Mouse (Mus musculus) embryonic facial prominence, embryonic 14.5 days (tissue): ENCODE measurements at regions not wholly inside any gene's neighbourhood (a gene's known extent, or its start where the extent isn't known, plus 50 kb on each side); places are given as distances from the start of the nearest gene placed in this dataset.

ENCODE experiments used
- ATAC-seq: fragments of 200-750 bp; cut with Nextera tagmentation; 2 replicates; pipeline ENCODE4 v1.8.0; 2017; ENCODE audit warnings: low read depth, moderate number of reproducible peaks, moderate TSS enrichment
- DNase-seq: peaks from one replicate; pipeline ENCODE4 v3.0.0-alpha.2; 2015; ENCODE audit warnings: low spot score
- H3K27ac ChIP-seq: fragments of 300-500 bp; sonication (generic); replicated peaks from 2 replicates; pipeline ENCODE4 v1.5.1; 2014; ENCODE audit warnings: low read depth, mild to moderate bottlenecking, low read length, moderate library complexity
- H3K27me3 ChIP-seq: fragments of 300-500 bp; sonication (generic); replicated peaks from 2 replicates; pipeline ENCODE4 v1.6.1; 2014; ENCODE audit warnings: low read length; ENCODE audit not compliant: control insufficient read depth, insufficient read depth
- H3K36me3 ChIP-seq: fragments of 300-500 bp; sonication (generic); 2 replicates; pipeline ENCODE4 v1.6.1; 2014; ENCODE audit warnings: low read length, mixed read lengths; ENCODE audit not compliant: control insufficient read depth, insufficient read depth
- H3K4me1 ChIP-seq: fragments of 300-500 bp; sonication (generic); 2 replicates; pipeline ENCODE4 v1.6.1; 2014; ENCODE audit warnings: antibody characterized with exemption, low read length; ENCODE audit not compliant: control insufficient read depth, insufficient read depth
- H3K4me2 ChIP-seq: fragments of 300-500 bp; sonication (generic); 2 replicates; pipeline ENCODE4 v1.6.1; 2014; ENCODE audit warnings: low read depth, mild to moderate bottlenecking, low read length, moderate library complexity, mixed read lengths
- H3K4me3 ChIP-seq: fragments of 300-500 bp; sonication (generic); 2 replicates; pipeline ENCODE4 v1.5.1; 2014; ENCODE audit warnings: low read depth, mild to moderate bottlenecking, low read length
- H3K9ac ChIP-seq: fragments of 300-500 bp; sonication (generic); 2 replicates; pipeline ENCODE4 v1.6.1; 2014; ENCODE audit warnings: low read depth, mild to moderate bottlenecking, low read length, moderate library complexity, mixed read lengths
- H3K9me3 ChIP-seq: fragments of 300-500 bp; sonication (generic); 2 replicates; pipeline ENCODE4 v1.6.1; 2016; ENCODE audit warnings: low read length; ENCODE audit not compliant: control insufficient read depth
- WGBS: fragments of 180-500 bp; shearing (Covaris S2); extraction: QIAGEN DNeasy Blood & Tissue Kit; methylation state at CpG from one replicate; pipeline ENCODE4 v1.1.7; 2014; 5-methylcytosine and 5-hydroxymethylcytosine counted together

DNA sequence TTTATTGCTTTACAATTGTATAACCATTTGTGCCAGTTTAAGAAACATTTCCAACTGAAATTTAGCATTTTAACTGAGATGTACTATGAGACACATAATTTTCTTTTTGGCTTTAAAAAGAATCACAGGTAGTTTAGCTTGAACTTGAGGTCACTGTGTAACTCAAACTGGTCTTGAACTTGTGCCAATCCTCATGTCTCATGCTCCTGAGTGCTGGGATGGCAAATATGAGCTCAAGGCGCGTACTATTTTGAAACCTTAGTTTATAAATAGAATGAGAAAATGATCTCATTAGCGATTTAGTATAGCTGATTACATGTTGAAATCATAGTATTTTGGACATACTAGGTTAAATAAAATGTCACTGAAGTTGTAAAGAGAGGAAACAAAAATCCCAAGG, 199.1 kb upstream of the Prkd1 start:
- no peak overlapping the region for H3K9ac ChIP-seq
- H3K9me3 ChIP-seq = no peaks in the 10 kb centered on the region
- no peak overlapping the region for H3K27ac ChIP-seq
- H3K27me3 ChIP-seq = no peaks in the 10 kb centered on the region
- no peaks in the 10 kb centered on the region for H3K36me3 ChIP-seq
- H3K4me1 ChIP-seq = no peaks in the 10 kb centered on the region
- ATAC-seq = no peak
- no peak overlapping the region for H3K4me2 ChIP-seq
- WGBS = 68% methylated on average over 3 of the region's 3 CpGs
- no peak overlapping the region for H3K4me3 ChIP-seq
- no peak for DNase-seq

GRCm38 (mm10) chr12:50842744-50843143, 193.8 kb upstream of the Prkd1 start:
- H3K4me2 ChIP-seq = no peak overlapping the region
- WGBS = 80% methylated on average over 6 of the region's 6 CpGs
- ATAC-seq = 0 out of 2 replicates have a peak, but pooled peaks have one; percentile 37
- no peaks in the 10 kb centered on the region for H3K9me3 ChIP-seq
- H3K4me1 ChIP-seq = no peaks in the 10 kb centered on the region
- H3K36me3 ChIP-seq = no peaks in the 10 kb centered on the region
- DNase-seq = peak; percentile 16
- no peaks in the 10 kb centered on the region for H3K27me3 ChIP-seq
- no peak overlapping the region for H3K4me3 ChIP-seq
- no peak overlapping the region for H3K9ac ChIP-seq
- no peak overlapping the region for H3K27ac ChIP-seq

DNA sequence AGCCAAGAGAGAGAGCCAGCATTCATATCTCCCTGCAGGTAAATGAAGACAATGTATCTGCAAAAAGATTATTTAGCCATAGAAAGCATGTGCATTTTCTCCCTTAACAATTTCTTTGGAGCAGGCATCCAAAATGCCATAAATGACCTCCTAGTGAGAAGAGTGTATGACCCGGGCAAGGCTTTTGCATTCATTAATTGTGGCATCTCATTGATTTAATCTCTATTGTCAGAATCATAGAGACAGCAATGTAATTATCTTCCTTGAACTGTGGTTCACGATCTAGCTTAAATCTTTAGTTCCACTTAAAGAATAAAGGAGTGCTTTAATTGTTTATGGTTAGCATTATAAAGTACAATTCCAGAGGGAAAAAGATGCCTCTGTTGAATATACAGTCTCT, 190.5 kb upstream of the Prkd1 start:
- no peaks in the 10 kb centered on the region for H3K9me3 ChIP-seq
- WGBS = 61% methylated on average over 2 of the region's 2 CpGs
- no peaks in the 10 kb centered on the region for H3K36me3 ChIP-seq
- H3K4me1 ChIP-seq = no peaks in the 10 kb centered on the region
- no peak overlapping the region for H3K27ac ChIP-seq
- no peaks in the 10 kb centered on the region for H3K27me3 ChIP-seq
- no peak for ATAC-seq
- H3K4me2 ChIP-seq = no peak overlapping the region
- no peak overlapping the region for H3K9ac ChIP-seq
- no peak for DNase-seq
- H3K4me3 ChIP-seq = no peak overlapping the region

DNA sequence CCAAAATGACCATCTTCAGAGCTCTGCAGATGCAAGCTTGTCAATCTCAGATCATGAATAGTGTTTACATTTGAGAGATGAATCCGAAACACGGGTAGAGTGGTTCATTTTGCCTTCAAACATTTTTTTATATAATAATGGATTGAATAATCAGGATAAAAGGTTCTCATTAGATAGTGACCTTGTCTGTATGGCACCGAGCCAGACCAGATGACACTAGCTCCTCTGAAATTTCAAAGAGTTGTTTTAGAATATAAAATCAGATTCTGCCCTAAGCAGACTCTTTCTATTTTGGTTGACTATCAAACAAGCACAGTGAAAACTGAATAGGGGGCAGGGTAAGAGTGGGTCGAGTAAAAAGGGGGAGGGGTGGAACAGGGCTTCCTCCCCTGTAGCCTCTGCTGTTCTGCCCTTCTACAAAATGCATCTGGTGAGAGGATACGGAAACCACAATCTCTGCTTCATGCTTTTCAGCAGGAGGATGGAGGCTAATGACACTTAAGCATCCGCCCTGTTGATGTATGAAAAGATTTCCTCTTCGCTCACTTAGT, 159.9 kb upstream of the Prkd1 start:
- no peak for DNase-seq
- H3K9me3 ChIP-seq = no peaks in the 10 kb centered on the region
- no peak overlapping the region for H3K4me3 ChIP-seq
- H3K27me3 ChIP-seq = no peaks in the 10 kb centered on the region
- no peaks in the 10 kb centered on the region for H3K4me1 ChIP-seq
- no peak for ATAC-seq
- H3K9ac ChIP-seq = no peak overlapping the region
- 65% methylated on average over 7 of the region's 7 CpGs for WGBS
- no peaks in the 10 kb centered on the region for H3K36me3 ChIP-seq
- H3K27ac ChIP-seq = no peak overlapping the region
- no peak overlapping the region for H3K4me2 ChIP-seq

DNA sequence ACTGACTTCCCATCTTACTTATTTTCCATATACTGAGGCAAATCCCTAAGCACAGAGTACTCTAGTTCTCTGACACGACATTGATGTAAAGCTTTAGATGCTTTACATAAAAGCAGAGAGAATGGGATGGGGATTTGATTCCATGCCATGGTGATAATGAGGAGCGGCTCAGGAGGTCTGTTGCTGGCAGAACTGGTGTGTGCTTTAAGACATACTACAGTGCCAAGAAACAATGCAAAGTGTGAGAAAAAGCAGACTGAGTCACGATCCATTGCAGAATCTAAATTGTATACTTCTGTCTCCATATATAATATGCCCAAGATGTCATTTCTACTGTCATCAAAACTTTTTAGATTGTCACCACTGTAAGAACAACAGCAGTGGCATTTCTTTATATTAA, 155.5 kb upstream of the Prkd1 start:
- H3K4me3 ChIP-seq = no peak overlapping the region
- WGBS = 60% methylated on average over 3 of the region's 3 CpGs
- no peak overlapping the region for H3K4me2 ChIP-seq
- H3K9ac ChIP-seq = no peak overlapping the region
- no peaks in the 10 kb centered on the region for H3K9me3 ChIP-seq
- H3K27ac ChIP-seq = no peak overlapping the region
- H3K4me1 ChIP-seq = no peaks in the 10 kb centered on the region
- ATAC-seq = no peak
- no peaks in the 10 kb centered on the region for H3K36me3 ChIP-seq
- H3K27me3 ChIP-seq = no peaks in the 10 kb centered on the region
- peak; percentile 3 for DNase-seq

GRCm38 (mm10) chr12:50765156-50765940, 116.5 kb upstream of the Prkd1 start:
- H3K27me3 ChIP-seq = no peaks in the 10 kb centered on the region
- DNase-seq (peak; percentile 73), ATAC-seq (peak; percentile 57)

DNA sequence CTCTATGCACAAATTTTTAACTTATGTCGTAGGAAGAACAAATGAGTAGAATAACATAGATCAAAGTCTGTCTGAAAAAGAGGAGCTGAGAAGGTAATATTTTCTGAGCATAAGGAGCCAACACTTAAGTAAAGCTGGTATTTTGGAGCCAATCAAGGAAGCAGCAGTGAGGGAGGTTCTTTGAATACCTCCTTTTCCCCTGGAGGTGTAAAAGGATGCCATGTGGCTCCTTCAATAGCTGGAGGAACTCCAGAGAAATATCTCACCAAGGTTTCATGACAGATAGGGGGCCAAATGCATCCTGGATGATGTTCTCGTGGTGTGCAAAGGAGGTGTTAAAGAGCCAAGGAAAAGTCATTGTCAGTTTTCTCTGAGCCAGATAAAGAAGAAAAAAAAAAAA, 115.6 kb upstream of the Prkd1 start:
- Histone ChIP-seq H3K9me3 (no peaks in the 10 kb centered on the region), H3K4me1 (peaks cover 5% of the 10 kb centered on the region; the same call in 1 of the 2 replicates), H3K36me3 (no peaks in the 10 kb centered on the region), H3K4me2 (no peak overlapping the region), H3K9ac (no peak overlapping the region), H3K27ac (no peak overlapping the region), H3K27me3 (no peaks in the 10 kb centered on the region), H3K4me3 (no peak overlapping the region)
- DNase-seq (no peak), ATAC-seq (no peak)
- 48% methylated on average over 2 of the region's 2 CpGs for WGBS

More at GRCm38 (mm10) chr12:50765156-50765940, 116.5 kb upstream of the Prkd1 start:
- no peak overlapping the region for H3K4me2 ChIP-seq
- no peak overlapping the region for H3K4me3 ChIP-seq
- H3K27ac ChIP-seq = peak overlapping the region; percentile 58
- peaks cover 5% of the 10 kb centered on the region; the same call in 1 of the 2 replicates for H3K4me1 ChIP-seq
- 31% methylated on average over 8 of the region's 8 CpGs for WGBS
- H3K9ac ChIP-seq = no peak overlapping the region
- H3K36me3 ChIP-seq = no peaks in the 10 kb centered on the region
- H3K9me3 ChIP-seq = no peaks in the 10 kb centered on the region

DNA sequence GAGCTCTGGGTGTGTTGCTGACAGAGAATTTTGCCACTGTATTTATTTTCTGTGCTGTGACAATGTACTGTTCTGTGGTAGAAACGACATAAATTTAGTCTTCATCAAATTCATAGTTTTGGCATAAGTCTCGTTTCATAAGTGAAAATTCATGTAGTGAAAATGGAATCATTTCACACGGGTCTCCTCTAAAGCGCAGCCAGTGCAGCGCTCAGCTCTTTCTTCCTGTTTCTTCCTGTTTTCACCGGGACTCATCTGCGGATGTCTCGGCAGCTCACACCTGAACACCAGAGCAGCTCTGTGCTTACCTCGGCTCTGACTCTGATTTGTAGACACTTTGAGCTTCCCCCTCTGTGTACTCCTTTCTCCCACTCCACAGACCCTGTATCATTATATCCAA, 85.2 kb upstream of the Prkd1 start:
- no peak for DNase-seq

GRCm38 (mm10) chr12:50712615-50713014, 63.7 kb upstream of the Prkd1 start:
- Histone ChIP-seq H3K36me3 (no peaks in the 10 kb centered on the region), H3K27me3 (no peaks in the 10 kb centered on the region), H3K27ac (no peak overlapping the region), H3K4me1 (no peaks in the 10 kb centered on the region), H3K9me3 (no peaks in the 10 kb centered on the region), H3K4me2 (no peak overlapping the region), H3K4me3 (no peak overlapping the region), H3K9ac (no peak overlapping the region)
- DNase-seq (no peak), ATAC-seq (no peak)
- WGBS = 59% methylated on average over 5 of the region's 5 CpGs

More for the DNA sequence above, 85.2 kb upstream of the Prkd1 start:
- Histone ChIP-seq H3K4me2 (no peak overlapping the region), H3K27me3 (no peaks in the 10 kb centered on the region), H3K4me3 (no peak overlapping the region), H3K36me3 (no peaks in the 10 kb centered on the region), H3K9ac (no peak overlapping the region), H3K4me1 (no peaks in the 10 kb centered on the region), H3K9me3 (no peaks in the 10 kb centered on the region), H3K27ac (no peak overlapping the region)
- 73% methylated on average over 9 of the region's 9 CpGs for WGBS
- ATAC-seq = no peak
